Mouse (Mus musculus): Measurements from ENCODE around the gene Grm4.

Gene Grm4

GRCm38 (mm10) chr17:27445364-27446075, 75.7 kb downstream of the Grm4 start:
- peak; percentile 43 for DNase-seq (ENCODE audit: low spot score)

- DNase-seq (ENCODE audit: low spot score) = no peak
These were observed 78.6 kb downstream of the Grm4 start for GRCm38 (mm10) chr17:27442538-27443113.

- DNase-seq (ENCODE audit: low spot score) = no peak
These were observed 79.4 kb downstream of the Grm4 start for GRCm38 (mm10) chr17:27441778-27442177.

GRCm38 (mm10) chr17:27435799-27436198, 85.4 kb downstream of the Grm4 start:
- DNase-seq (ENCODE audit: low spot score) = no peak

GRCm38 (mm10) chr17:27435225-27435624, 86.0 kb downstream of the Grm4 start:
- no peak for DNase-seq (ENCODE audit: low spot score)

- DNase-seq (ENCODE audit: low spot score) = no peak
These were observed 87.1 kb downstream of the Grm4 start for GRCm38 (mm10) chr17:27434066-27434465.

GRCm38 (mm10) chr17:27433179-27433680, 88.0 kb downstream of the Grm4 start:
- DNase-seq (ENCODE audit: low spot score) = no peak

- no peak for DNase-seq (ENCODE audit: low spot score)
These were observed 89.0 kb downstream of the Grm4 start for GRCm38 (mm10) chr17:27432145-27432650.

- DNase-seq (ENCODE audit: low spot score) = no peak
These were observed 90.0 kb downstream of the Grm4 start for GRCm38 (mm10) chr17:27431049-27431839.

- no peak for DNase-seq (ENCODE audit: low spot score)
These were observed 91.4 kb downstream of the Grm4 start for GRCm38 (mm10) chr17:27429757-27430156.

- no peak for DNase-seq (ENCODE audit: low spot score)
These were observed 96.2 kb downstream of the Grm4 start for GRCm38 (mm10) chr17:27425016-27425415.

- DNase-seq (ENCODE audit: low spot score) = no peak
These were observed 96.8 kb downstream of the Grm4 start for GRCm38 (mm10) chr17:27424356-27424755.

- no peak for DNase-seq (ENCODE audit: low spot score)
These were observed 98.3 kb downstream of the Grm4 start for GRCm38 (mm10) chr17:27422726-27423381.

GRCm38 (mm10) chr17:27422371-27422725, 98.9 kb downstream of the Grm4 start:
- DNase-seq (ENCODE audit: low spot score) = no peak

- DNase-seq (ENCODE audit: low spot score) = no peak
These were observed 99.4 kb downstream of the Grm4 start for GRCm38 (mm10) chr17:27421837-27422236.

GRCm38 (mm10) chr17:27409006-27409405, 112.2 kb downstream of the Grm4 start:
- no peak for DNase-seq (ENCODE audit: low spot score)

- no peak for DNase-seq (ENCODE audit: low spot score)
These were observed 112.7 kb downstream of the Grm4 start for GRCm38 (mm10) chr17:27408531-27408930.

- peak; percentile 28 for DNase-seq (ENCODE audit: low spot score)
These were observed 114.2 kb downstream of the Grm4 start for GRCm38 (mm10) chr17:27406956-27407355.

- DNase-seq (ENCODE audit: low spot score) = no peak
These were observed 115.7 kb downstream of the Grm4 start for GRCm38 (mm10) chr17:27405376-27406024.

- DNase-seq (ENCODE audit: low spot score) = no peak
These were observed 120.0 kb downstream of the Grm4 start for GRCm38 (mm10) chr17:27401200-27401599.

GRCm38 (mm10) chr17:27393931-27394330, 127.3 kb downstream of the Grm4 start:
- DNase-seq (ENCODE audit: low spot score) = no peak

GRCm38 (mm10) chr17:27393432-27393831, 127.8 kb downstream of the Grm4 start:
- DNase-seq (ENCODE audit: low spot score) = no peak

All from ovary, postnatal 14 days (tissue).